Mouse (Mus musculus) kidney, adult 2 months (tissue): ENCODE measurements around the gene Slc25a18.

ENCODE experiments used
- CTCF ChIP-seq: fragments of 200-500 bp; conservative IDR thresholded peaks from 2 replicates; pipeline ENCODE4 v1.5.1; 2011; ENCODE audit warnings: low read depth, mild to moderate bottlenecking, control low read depth, low read length, moderate library complexity, mixed read lengths; ENCODE audit not compliant: insufficient read depth, insufficient read length
- POLR2A ChIP-seq: fragments of 200-500 bp; IDR thresholded peaks from one replicate; pipeline ENCODE4 v1.6.1; 2011; ENCODE audit warnings: low read depth, low read length, control low read depth

- TF ChIP-seq CTCF (peak; percentile 27; the same call in 1 of the 2 replicates), POLR2A (no peak)
Observed at GRCm38 (mm10) chr6:120792947-120793346, 19.6 kb downstream of the Slc25a18 start.
